Mouse (Mus musculus): ENCODE measurements around the gene St5.
A peak's percentile ranks its signal among the peaks of the same experiment; 100 is the strongest.

- TF ChIP-seq EP300 (IDR thresholded peaks at IDR 0.05) (peak; percentile 61; the same call in 1 of the 2 replicates), CTCF (IDR thresholded peaks at IDR 0.05) (no peak)
Observed at GRCm38 (mm10) chr7:109671581-109672471, 31.6 kb downstream of the St5 start.
